Mouse (Mus musculus) midbrain, embryonic 14.5 days (tissue): ENCODE data around the gene Reg2. TPM values are rescaled to one million over a fixed set of nuclear protein-coding genes. Genes with fewer than 3 reads are reported as not detected.
"Not testable (repeated sequence)": the region's sequence is repeated elsewhere in the genome, so short reads cannot be mapped to it uniquely, and the experiment has no call there.

ENCODE experiments used
- ATAC-seq: fragments of 200-750 bp; cut with Nextera tagmentation; 2 replicates; pipeline ENCODE4 v1.8.0; 2017; ENCODE audit warnings: moderate number of reproducible peaks, moderate library complexity; ENCODE audit not compliant: low FRiP score, low TSS enrichment
- DNase-seq: peaks from one replicate; pipeline ENCODE4 v3.0.0-alpha.2; 2015
- H3K27ac ChIP-seq: fragments of 300-500 bp; sonication (generic); replicated peaks from 2 replicates; pipeline ENCODE4 v1.5.1; 2014; ENCODE audit warnings: mild to moderate bottlenecking, low read depth, low read length, moderate library complexity
- H3K27me3 ChIP-seq: fragments of 300-500 bp; sonication (generic); 2 replicates; pipeline ENCODE4 v1.6.1; 2014; ENCODE audit warnings: low read length, control low read depth, mixed read lengths; ENCODE audit not compliant: control insufficient read depth, insufficient read depth
- H3K36me3 ChIP-seq: fragments of 300-500 bp; sonication (generic); 2 replicates; pipeline ENCODE4 v1.6.1; 2014; ENCODE audit warnings: low read length, control low read depth; ENCODE audit not compliant: control insufficient read depth, insufficient read depth
- H3K4me1 ChIP-seq: fragments of 300-500 bp; sonication (generic); 2 replicates; pipeline ENCODE4 v1.6.1; 2014; ENCODE audit warnings: mild to moderate bottlenecking, antibody characterized with exemption, low read length, control low read depth; ENCODE audit not compliant: control insufficient read depth, insufficient read depth
- H3K4me2 ChIP-seq: fragments of 300-500 bp; sonication (generic); 2 replicates; pipeline ENCODE4 v1.6.1; 2014; ENCODE audit warnings: mild to moderate bottlenecking, low read length, moderate library complexity
- H3K4me3 ChIP-seq: fragments of 300-500 bp; sonication (generic); replicated peaks from 2 replicates; pipeline ENCODE4 v1.5.1; 2014; ENCODE audit warnings: low read depth, low read length
- H3K9ac ChIP-seq: fragments of 300-500 bp; sonication (generic); replicated peaks from 2 replicates; pipeline ENCODE4 v1.6.1; 2014; ENCODE audit warnings: mild to moderate bottlenecking, low read length, moderate library complexity
- H3K9me3 ChIP-seq: fragments of 300-500 bp; sonication (generic); 2 replicates; pipeline ENCODE4 v1.6.1; 2016; ENCODE audit warnings: low read length, control low read depth, mixed read lengths; ENCODE audit not compliant: control insufficient read depth
- WGBS: fragments of 180-500 bp; shearing (Covaris S2); extraction: QIAGEN DNeasy Blood & Tissue Kit; methylation state at CpG from one replicate; pipeline ENCODE4 v1.1.7; 2014; 5-methylcytosine and 5-hydroxymethylcytosine counted together
- polyA plus RNA-seq: library from polyadenylated mRNA; unstranded; fragments of >200 nt; fragmentation: Nextera tagmentation; extraction: Ambion mirVana; gene quantifications from 2 replicates; pipeline ENCODE4 v1.2.1, GENCODE M21; 2014

Gene Reg2
- not detected in 2 replicates for polyA plus RNA-seq

GRCm38 (mm10) chr6:78395323-78395722 is at the start of gene Reg2:
Gene Reg2, plus strand, starts transcription at chr6:78395623.
- H3K9ac ChIP-seq, H3K4me2 ChIP-seq, H3K36me3 ChIP-seq, H3K27me3 ChIP-seq, DNase-seq, H3K4me1 ChIP-seq, H3K4me3 ChIP-seq, H3K9me3 ChIP-seq, H3K27ac ChIP-seq, ATAC-seq: not testable (repeated sequence)
- 96% methylated on average over 4 of the region's 17 CpGs for WGBS

DNA sequence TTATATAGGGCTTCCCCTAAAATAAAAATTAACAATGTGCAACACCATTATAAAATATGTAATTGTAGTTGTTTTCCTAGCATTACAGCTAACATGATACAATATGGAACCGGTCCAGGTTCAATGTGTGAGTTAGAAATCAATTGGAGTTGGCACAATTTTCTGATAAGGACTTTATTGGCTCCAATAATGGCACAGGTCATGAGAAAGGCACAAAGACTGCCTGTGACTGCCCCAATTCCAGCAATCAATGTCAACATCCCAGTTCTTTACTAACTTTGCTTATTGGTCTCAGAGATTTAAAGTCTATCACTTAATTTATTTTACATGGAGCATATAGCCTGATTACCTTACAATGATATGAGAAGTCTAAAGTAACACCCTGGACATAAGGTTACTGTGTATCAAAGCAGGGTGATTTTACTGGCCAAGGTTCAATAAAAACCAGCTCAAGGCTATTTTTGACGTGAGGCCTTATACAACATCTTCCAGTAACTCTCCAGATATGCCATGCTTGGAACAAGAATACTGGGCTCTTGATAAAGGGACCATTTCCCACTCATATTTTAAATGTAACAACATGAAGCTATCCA is 33.4 kb upstream of the Reg2 start:
- Histone ChIP-seq H3K4me2 (no peak overlapping the region), H3K4me1 (no peaks in the 10 kb centered on the region), H3K27me3 (no peaks in the 10 kb centered on the region), H3K27ac (no peak overlapping the region), H3K4me3 (no peak overlapping the region), H3K9ac (no peak overlapping the region), H3K9me3 (no peaks in the 10 kb centered on the region), H3K36me3 (no peaks in the 10 kb centered on the region)
- DNase-seq (no peak), ATAC-seq (no peak)
- WGBS: 76% methylated on average over 2 of the region's 2 CpGs

DNA sequence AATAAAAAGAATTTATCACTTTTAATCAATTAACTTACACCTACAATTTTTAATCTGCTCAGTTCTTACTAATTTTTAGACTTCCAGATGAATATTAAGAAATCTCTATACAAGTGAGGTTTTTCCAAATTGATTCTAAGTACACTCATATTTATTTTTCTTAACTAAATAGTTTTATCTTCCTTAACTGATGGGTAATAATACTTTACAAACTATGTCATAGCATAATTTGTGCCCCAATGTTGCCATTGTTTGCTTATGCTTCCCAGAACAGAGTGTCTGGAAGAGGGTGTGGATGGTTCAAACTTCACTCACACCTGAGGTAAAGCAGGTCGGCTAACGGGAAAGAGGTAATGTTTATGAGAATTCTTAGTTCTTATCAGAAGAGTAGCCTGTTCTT is 25.1 kb upstream of the Reg2 start, which contains the start of gene Reg3b:
TSS of gene Reg3b (plus strand) at position 301 of the 400 bp plus-strand sequence.
- ATAC-seq (no peak), DNase-seq (no peak)
- H3K4me2 ChIP-seq: no peak within 1 kb of the TSS
- no peak within 1 kb of the TSS for H3K27ac ChIP-seq
- 96% methylated on average over 2 of the region's 2 CpGs for whole genome bisulfite sequencing
- no peaks in the 10 kb centered on the region for H3K36me3 ChIP-seq
- no peaks in the 10 kb centered on the region for H3K27me3 ChIP-seq
- H3K9ac ChIP-seq: no peak within 1 kb of the TSS
- H3K4me3 ChIP-seq: no peak within 1 kb of the TSS
- no peaks in the 10 kb centered on the region for H3K4me1 ChIP-seq
- H3K9me3 ChIP-seq: no peaks in the 10 kb centered on the region

DNA sequence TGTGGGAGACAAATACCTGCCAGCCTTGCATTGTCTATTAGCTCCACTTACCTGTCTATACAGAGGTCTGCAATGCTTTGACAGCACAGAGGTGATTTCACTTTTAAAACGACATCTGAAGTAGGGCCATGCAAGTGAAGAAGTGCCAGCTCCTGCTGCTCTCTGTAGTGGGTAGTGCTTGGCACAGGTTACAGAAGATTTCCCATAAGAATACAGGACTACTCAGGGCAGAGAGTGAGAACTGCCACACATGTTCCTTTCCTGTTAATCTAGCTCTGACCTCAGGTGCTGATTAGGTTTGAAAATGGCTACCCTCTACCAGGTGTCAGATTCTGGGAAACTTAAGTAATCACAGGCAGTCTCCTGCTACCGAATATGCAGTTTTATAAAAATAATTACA is 16.7 kb upstream of the Reg2 start, which contains the start of gene Reg3d:
TSS of gene Reg3d (minus strand) at position 101 of the 400 bp plus-strand sequence.
- Histone ChIP-seq H3K9ac (no peak within 1 kb of the TSS), H3K27ac (no peak within 1 kb of the TSS), H3K4me2 (no peak within 1 kb of the TSS), H3K4me3 (no peak within 1 kb of the TSS), H3K4me1 (no peaks in the 10 kb centered on the region), H3K27me3 (no peaks in the 10 kb centered on the region), H3K9me3 (no peaks in the 10 kb centered on the region), H3K36me3 (no peaks in the 10 kb centered on the region)
- WGBS: 85% methylated on average over 2 of the region's 2 CpGs
- no peak for ATAC-seq
- DNase-seq: no peak

GRCm38 (mm10) chr6:78380409-78380808 is 15.0 kb upstream of the Reg2 start, which contains the start of gene Reg3a:
Gene Reg3a, plus strand, starts transcription at chr6:78380709.
- Histone ChIP-seq H3K9ac (no peak within 1 kb of the TSS), H3K27ac (no peak within 1 kb of the TSS), H3K36me3 (no peaks in the 10 kb centered on the region), H3K27me3 (no peaks in the 10 kb centered on the region), H3K4me2 (no peak within 1 kb of the TSS), H3K4me3 (no peak within 1 kb of the TSS), H3K4me1 (no peaks in the 10 kb centered on the region), H3K9me3 (no peaks in the 10 kb centered on the region)
- ATAC-seq (no peak), DNase-seq (no peak)

- 77% methylated on average over 3 of the region's 3 CpGs for WGBS
- no peak overlapping the region for H3K27ac ChIP-seq
- no peak for ATAC-seq
Observed at GRCm38 (mm10) chr6:78385609-78386008, 9.8 kb upstream of the Reg2 start.

GRCm38 (mm10) chr6:78422411-78422810 is 27.0 kb downstream of the Reg2 start, which contains the start of gene Reg1:
Gene Reg1, plus strand, starts transcription at chr6:78422711.
- not testable (repeated sequence) for H3K27ac ChIP-seq, DNase-seq, H3K4me2 ChIP-seq, H3K4me3 ChIP-seq, H3K27me3 ChIP-seq, H3K9me3 ChIP-seq, H3K36me3 ChIP-seq, H3K4me1 ChIP-seq, ATAC-seq, H3K9ac ChIP-seq

More at GRCm38 (mm10) chr6:78385609-78386008, 9.8 kb upstream of the Reg2 start:
- H3K4me3 ChIP-seq: no peak overlapping the region
- H3K27me3 ChIP-seq: no peaks in the 10 kb centered on the region
- H3K9me3 ChIP-seq: no peaks in the 10 kb centered on the region
- H3K4me2 ChIP-seq: no peak overlapping the region
- H3K4me1 ChIP-seq: no peaks in the 10 kb centered on the region
- H3K9ac ChIP-seq: no peak overlapping the region
- peak; percentile 2 for DNase-seq
- no peaks in the 10 kb centered on the region for H3K36me3 ChIP-seq

DNA sequence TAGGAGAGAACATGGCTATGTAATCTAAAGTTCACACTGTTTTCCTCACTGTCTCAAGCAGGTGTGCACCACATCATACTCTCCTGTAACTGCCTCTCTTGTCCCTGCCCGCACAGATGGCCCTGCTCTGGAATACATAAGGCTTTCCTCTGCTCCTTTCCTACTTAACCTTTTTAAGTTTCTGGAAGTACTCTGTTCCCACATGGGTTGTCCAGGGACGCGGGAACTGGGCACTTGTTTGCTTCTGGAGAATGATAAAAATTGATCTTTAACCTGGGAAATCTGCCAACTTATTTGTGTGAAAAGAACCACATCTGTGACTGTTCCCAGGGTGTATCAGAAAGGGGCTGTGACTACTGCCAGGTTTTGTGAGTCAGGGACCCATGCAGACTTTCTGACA is 30.1 kb downstream of the Reg2 start:
- no peak overlapping the region for H3K4me3 ChIP-seq
- ATAC-seq (no peak), DNase-seq (no peak)
- H3K4me2 ChIP-seq: no peak overlapping the region
- no peaks in the 10 kb centered on the region for H3K27me3 ChIP-seq
- no peaks in the 10 kb centered on the region for H3K4me1 ChIP-seq
- 89% methylated on average over 3 of the region's 3 CpGs for WGBS
- H3K27ac ChIP-seq: no peak overlapping the region
- no peak overlapping the region for H3K9ac ChIP-seq
- H3K36me3 ChIP-seq: no peaks in the 10 kb centered on the region
- H3K9me3 ChIP-seq: no peaks in the 10 kb centered on the region

DNA sequence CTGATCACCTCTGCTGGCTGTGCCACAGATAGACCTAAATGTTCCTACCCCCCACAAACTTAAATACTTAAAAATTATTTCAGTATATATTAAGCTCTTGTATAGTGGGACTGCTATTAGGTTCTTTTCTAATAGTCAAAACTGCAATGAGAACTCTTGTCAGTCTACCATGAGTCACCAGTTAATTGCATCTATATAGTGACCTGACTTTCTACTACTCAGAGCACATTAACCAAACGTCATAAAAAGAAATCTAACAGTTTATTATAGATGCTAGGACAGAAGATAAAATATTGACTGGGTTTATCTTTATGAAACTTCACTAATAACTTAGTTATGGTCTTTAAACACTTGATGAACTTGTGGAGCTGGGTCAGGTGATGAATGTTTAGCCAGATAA is 51.8 kb downstream of the Reg2 start:
- Histone ChIP-seq H3K4me3 (no peak overlapping the region), H3K27ac (no peak overlapping the region), H3K9me3 (no peaks in the 10 kb centered on the region), H3K9ac (no peak overlapping the region), H3K27me3 (no peaks in the 10 kb centered on the region), H3K4me2 (no peak overlapping the region), H3K4me1 (no peaks in the 10 kb centered on the region), H3K36me3 (no peaks in the 10 kb centered on the region)
- ATAC-seq (no peak), DNase-seq (no peak)
- 73% methylated on average over 1 of the region's 1 CpGs for WGBS
